Mouse (Mus musculus): ENCODE measurements around the gene Cabin1.

The Cabin1 gene

GRCm38 (mm10) chr10:75764519-75765473 is 655 bp upstream of the Cabin1 start:
- peak; percentile 71 for DNase-seq

DNA sequence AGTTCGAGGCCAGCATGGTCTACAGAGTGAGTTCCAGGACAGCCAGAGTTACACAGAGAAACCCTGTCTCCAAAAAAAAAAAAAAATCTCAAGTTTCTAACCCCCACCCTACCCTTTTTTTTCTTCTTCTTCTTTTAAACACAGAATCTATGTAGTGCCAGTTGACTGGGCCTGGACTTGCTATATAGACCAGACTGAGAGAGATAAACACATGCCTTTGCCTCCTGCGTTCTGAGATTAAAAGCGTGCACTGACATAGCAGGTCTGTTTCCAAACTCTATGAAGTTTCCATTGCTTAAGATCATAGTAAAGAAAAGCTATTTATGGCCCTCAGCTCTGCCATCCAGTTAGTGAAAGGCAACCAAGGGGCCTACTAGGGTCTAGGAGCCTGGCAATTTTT is 1.7 kb downstream of the Cabin1 start:
- no peak for DNase-seq

- no peak for DNase-seq
Measured at GRCm38 (mm10) chr10:75760311-75760710, 3.8 kb downstream of the Cabin1 start.

DNA sequence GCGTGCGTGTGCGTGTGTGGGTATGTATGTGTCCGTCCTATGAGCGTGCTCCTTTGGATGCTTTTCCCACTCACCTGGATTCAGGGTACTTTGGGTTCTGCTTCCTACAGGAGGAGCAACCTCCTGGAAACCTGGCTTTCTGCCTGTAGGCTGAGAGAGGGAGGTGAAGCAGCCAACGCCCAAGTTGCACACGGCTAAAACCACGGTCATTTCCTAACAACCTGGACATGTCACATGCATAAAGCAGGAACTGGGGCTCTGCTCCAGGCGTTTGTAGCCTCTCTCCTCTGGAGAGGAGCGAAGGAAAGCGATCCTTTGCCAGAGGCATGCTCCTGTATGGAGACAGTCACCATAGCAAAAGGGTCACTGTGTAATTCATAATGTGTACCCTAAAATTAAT is 7.4 kb downstream of the Cabin1 start:
- no peak for DNase-seq

DNA sequence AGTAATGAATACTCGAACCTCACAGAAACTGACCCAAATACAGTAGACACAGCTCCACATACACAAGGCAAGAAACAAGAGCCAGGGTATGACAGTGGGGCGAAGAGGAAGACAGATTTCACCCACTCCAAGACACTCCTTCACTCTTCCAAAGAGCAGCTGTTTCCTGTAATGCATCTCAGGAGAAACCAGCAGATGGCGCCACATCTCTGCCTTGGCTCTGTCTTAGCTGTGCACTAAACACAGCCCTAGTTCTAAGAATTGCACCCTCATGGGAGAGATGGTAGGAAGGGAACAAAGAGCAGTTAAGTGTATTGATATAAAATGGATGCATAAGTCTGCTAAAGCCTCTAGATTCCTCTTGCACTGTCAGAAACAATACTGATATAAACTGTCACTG is 20.1 kb downstream of the Cabin1 start:
- peak; percentile 91 for DNase-seq

DNA sequence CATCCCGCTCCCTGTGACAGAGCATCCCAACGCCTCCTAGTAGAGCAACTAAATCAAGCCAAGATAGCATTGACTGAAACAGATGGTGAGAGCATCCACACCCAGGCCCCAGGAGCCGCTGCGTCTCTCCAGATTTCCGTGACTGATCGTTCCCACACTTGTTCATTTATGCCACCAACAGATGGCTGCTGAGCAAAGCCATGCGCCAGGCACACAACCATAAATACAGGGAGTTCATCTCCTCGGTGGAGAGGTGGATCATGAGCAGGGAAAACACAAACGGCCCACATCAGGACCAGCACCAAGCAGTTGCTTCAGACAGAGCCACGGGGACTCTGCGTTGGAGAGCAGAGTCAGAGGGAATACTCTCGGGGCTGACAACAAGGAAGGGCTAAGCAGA is 20.8 kb downstream of the Cabin1 start:
- DNase-seq, result peak; percentile 21

- no peak for DNase-seq
Measured at GRCm38 (mm10) chr10:75740866-75741265, 23.3 kb downstream of the Cabin1 start.

- no peak for DNase-seq
Measured at GRCm38 (mm10) chr10:75725449-75725848, 38.7 kb downstream of the Cabin1 start.

DNA sequence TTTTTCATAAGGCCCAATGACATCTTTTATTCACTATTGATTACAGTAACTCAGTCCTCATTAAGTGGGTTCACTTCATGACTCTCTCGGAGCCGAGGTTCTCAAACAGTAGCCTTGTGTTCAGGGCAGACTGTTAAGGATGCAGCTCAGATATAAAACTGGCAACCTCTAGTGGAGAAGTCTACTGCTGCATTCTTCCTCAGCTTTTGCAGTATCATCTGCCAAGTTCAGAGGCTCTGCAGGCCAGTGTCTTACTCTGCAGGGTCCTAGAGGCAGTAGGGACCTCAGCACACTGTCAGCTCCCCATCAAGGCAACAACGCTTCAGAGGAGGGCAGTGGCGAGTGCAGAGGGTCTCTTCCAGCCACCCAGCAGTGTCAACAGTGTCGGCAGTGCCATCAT is 43.9 kb downstream of the Cabin1 start:
- DNase-seq, result no peak

- no peak for DNase-seq
Measured at GRCm38 (mm10) chr10:75714795-75715194, 49.3 kb downstream of the Cabin1 start.

DNA sequence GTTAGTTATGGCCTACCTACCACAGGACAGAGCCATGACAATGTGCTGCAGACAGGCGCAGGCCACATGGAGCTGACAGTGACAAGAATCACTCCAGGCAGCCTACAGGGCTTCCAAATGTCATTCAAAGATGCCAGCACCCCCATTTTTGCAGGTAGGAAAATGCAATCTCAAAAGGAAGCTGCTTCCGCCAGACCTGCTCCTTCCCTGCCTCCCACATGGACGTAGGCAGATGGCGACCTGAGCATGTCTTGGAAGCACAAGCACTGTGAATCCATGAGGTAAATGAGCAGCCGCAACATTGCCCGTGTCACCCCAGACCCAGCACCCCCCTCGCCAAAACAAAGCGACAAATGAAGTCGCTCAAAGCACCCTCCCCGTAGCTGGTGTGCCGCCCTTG is 51.1 kb downstream of the Cabin1 start:
- no peak for DNase-seq

- no peak for DNase-seq
Measured at GRCm38 (mm10) chr10:75710210-75710609, 53.9 kb downstream of the Cabin1 start.

DNA sequence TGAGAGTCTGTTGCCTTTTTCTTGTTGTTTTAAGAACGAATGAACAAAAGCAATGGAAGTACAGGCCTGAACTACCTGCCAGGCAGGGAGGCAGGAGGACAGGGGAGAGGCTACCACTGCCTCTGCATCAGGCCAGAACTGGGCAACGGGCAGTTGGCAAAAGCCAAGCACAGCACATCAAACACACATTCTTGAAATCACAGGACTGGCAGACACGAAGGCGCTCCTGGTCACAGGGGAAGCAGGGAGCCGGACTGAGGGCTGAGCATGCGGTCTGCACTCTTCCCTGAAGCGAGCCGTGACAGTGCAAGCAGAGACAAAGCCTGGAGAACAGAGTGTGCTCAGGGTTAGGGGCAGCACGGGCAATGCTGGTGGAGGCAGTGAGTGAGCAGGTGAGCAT is 54.9 kb downstream of the Cabin1 start:
- no peak for DNase-seq

DNA sequence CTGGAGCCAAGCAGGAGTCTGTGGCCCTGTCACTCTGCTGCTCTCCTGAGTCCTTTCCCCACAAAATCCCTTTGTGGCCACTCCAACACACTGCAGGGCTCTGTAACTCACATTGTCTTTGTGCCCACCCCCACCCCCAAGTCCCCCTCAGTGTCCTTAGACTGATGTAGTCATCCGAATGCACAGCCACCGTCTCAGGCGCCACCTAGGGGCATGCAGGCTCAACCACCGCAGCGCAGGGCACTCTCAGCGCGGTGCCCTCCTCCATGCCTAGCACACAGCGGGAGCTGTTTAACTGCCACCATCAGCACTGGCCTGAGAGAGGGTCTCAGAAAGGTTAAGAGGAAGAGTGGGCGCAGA is 55.5 kb downstream of the Cabin1 start:
- peak; percentile 56 for DNase-seq

GRCm38 (mm10) chr10:75707901-75708632 is 56.1 kb downstream of the Cabin1 start:
- no peak for DNase-seq

- DNase-seq, result no peak
Measured at GRCm38 (mm10) chr10:75706632-75707216, 57.4 kb downstream of the Cabin1 start.

- DNase-seq, result no peak
Measured at GRCm38 (mm10) chr10:75705681-75706400, 58.3 kb downstream of the Cabin1 start.

- peak; percentile 82 for DNase-seq
Measured at GRCm38 (mm10) chr10:75704212-75705185, 59.6 kb downstream of the Cabin1 start.

- DNase-seq, result no peak
Measured at GRCm38 (mm10) chr10:75703504-75703903, 60.6 kb downstream of the Cabin1 start.

DNA sequence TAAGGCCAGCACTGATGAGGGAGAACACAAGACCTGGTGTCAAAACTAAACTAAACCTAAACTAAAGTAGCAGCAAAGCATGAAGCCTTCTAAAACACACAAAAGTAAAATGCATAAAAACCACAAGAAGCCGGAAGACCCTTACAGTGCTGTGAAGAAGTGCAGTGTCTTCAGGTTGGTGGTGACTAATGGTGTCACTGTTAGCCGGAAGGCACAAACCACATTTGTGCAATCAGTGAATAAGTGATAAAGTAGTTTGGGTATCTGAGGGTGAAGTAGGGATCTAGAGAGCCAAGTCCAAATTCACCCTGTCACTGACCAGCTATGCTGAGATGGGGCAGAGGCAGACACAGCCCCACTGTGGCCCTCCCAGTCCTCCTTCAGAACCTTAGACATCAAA is 61.6 kb downstream of the Cabin1 start:
- DNase-seq, result no peak

- DNase-seq, result no peak
Measured at GRCm38 (mm10) chr10:75701280-75701679, 62.9 kb downstream of the Cabin1 start.

DNA sequence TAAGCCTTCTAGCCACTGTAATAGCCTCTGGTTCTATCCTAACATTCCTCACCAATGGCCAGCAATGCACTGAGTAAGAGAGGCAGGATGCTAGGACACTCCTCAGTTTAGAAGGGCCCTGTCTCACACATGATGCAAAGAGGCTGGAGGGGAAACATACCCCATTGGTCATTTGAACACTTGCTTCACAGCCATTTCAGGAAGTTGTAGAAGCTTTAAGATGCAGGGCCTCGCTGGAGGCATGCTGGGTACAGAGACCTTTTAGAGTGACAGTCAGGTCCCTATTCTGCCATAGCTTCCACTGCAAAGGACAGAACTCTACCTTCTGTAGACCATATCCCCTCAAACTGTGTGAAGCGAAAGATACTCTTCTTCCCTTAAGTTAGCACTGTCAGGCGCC is 66.4 kb downstream of the Cabin1 start:
- DNase-seq, result no peak

Measured in right cerebral cortex, postnatal 4 days (tissue).